In the genomic region with DNA sequence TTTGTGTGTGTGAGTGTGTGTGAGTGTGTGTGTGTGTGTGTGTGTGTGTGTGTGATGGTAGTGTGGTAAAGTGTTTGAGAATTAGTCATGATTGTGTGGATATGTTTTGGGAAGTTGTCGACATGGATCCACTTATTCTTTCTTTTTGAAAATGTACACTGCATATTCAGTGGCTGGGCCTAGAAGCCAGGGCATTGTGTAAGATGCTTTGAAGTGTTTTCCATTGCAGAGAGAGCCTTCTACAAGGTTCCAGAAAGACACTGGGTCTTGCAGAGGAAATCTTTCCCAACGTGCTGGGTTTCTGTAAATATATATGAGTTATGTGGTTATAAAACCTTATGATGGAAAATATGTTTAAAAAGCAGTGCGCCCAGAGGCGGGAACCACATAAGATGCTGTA, we compare ENCODE assay signal across 20 mouse cellular contexts.
DNase-seq lines count a peak whose midpoint lies in the region; ATAC-seq lines count a peak whose summit lies in the region.
"Had no signal": no experiment of that assay in that cellular context is flagged by ENCODE, and none has a peak within 500 bp of the region (broad histone marks: within the 10 kb centered on the region; RNA-seq: fewer than 3 reads in every experiment).

No protein-coding gene starts in this region.

- no peaks in the 10 kb centered on the region for H3K9me3 ChIP-seq in intestine, embryonic 14.5 days (ENCODE audit: control insufficient read depth, low read length)
- no peaks in the 10 kb centered on the region for H3K9me3 ChIP-seq in intestine, embryonic 16.5 days (ENCODE audit: control insufficient read depth, low read length)
- no peaks in the 10 kb centered on the region for H3K9me3 ChIP-seq in embryonic facial prominence, embryonic 13.5 days
- H3K9me3 ChIP-seq in limb, embryonic 13.5 days: no peaks in the 10 kb centered on the region
- H3K9me3 ChIP-seq: G1E; limb, embryonic 15.5 days; neural tube, embryonic 13.5 days had no signal

- no peaks in the 10 kb centered on the region for H3K27me3 ChIP-seq in intestine, embryonic 14.5 days (replicated peaks; ENCODE audit: control insufficient read depth, insufficient read depth, low read length)
- no peaks in the 10 kb centered on the region for H3K27me3 ChIP-seq in intestine, embryonic 16.5 days (replicated peaks; ENCODE audit: control insufficient read depth, insufficient read depth, low read length)
- no peaks in the 10 kb centered on the region for H3K27me3 ChIP-seq in embryonic facial prominence, embryonic 13.5 days
- no peaks in the 10 kb centered on the region for H3K27me3 ChIP-seq in limb, embryonic 13.5 days
- H3K27me3 ChIP-seq: limb, embryonic 15.5 days; neural tube, embryonic 13.5 days had no signal

- ATAC-seq in intestine, embryonic 14.5 days (replicated peaks; ENCODE audit: low FRiP score, low TSS enrichment, low read depth): no peak
- ATAC-seq in intestine, embryonic 16.5 days: no peak
- ATAC-seq in embryonic facial prominence, embryonic 13.5 days (ENCODE audit: insufficient number of reproducible peaks, insufficient read depth, low FRiP score, low TSS enrichment, low read depth): no peak
- ATAC-seq in limb, embryonic 13.5 days (ENCODE audit: low FRiP score, low read depth): no peak

- H3K27ac ChIP-seq in intestine, embryonic 14.5 days (ENCODE audit: low read depth): peak overlapping the region; percentile 62; the same call in 1 of the 2 replicates
- no peak overlapping the region for H3K27ac ChIP-seq in intestine, embryonic 16.5 days (ENCODE audit: low read length)
- H3K27ac ChIP-seq in embryonic facial prominence, embryonic 13.5 days: 0 out of 2 replicates have a peak overlapping the region, but pooled peaks have one; percentile 40
- H3K27ac ChIP-seq in limb, embryonic 13.5 days: peak overlapping the region; percentile 68; the same call in 1 of the 2 replicates
- H3K27ac ChIP-seq: gastrocnemius, adult 2 months; hindbrain, postnatal 0 days; kidney, postnatal 0 days; limb, embryonic 15.5 days; liver, embryonic 14.5 days; neural tube, embryonic 13.5 days had no signal

- peaks cover 4% of the 10 kb centered on the region; the same call in 1 of the 2 replicates for H3K36me3 ChIP-seq in intestine, embryonic 14.5 days (ENCODE audit: control insufficient read depth, insufficient read depth, low read length)
- H3K36me3 ChIP-seq in intestine, embryonic 16.5 days (ENCODE audit: control insufficient read depth, insufficient read depth, low read length): no peaks in the 10 kb centered on the region
- H3K36me3 ChIP-seq in embryonic facial prominence, embryonic 13.5 days: no peaks in the 10 kb centered on the region
- H3K36me3 ChIP-seq in limb, embryonic 13.5 days: peaks cover under 1% of the 10 kb centered on the region; the same call in 1 of the 2 replicates
- H3K36me3 ChIP-seq: G1E; limb, embryonic 15.5 days; neural tube, embryonic 13.5 days had no signal

- H3K4me3 ChIP-seq in intestine, embryonic 14.5 days (ENCODE audit: low read depth, low read length): no peak overlapping the region
- H3K4me3 ChIP-seq in intestine, embryonic 16.5 days (ENCODE audit: low read length): no peak overlapping the region
- H3K4me3 ChIP-seq in embryonic facial prominence, embryonic 13.5 days: no peak overlapping the region
- no peak overlapping the region for H3K4me3 ChIP-seq in limb, embryonic 13.5 days
- H3K4me3 ChIP-seq: gastrocnemius, adult 2 months; limb, embryonic 15.5 days; neural tube, embryonic 13.5 days had no signal

- no peak overlapping the region for H3K4me2 ChIP-seq in intestine, embryonic 14.5 days (ENCODE audit: low read length)
- H3K4me2 ChIP-seq in intestine, embryonic 16.5 days (ENCODE audit: low read depth, low read length): no peak overlapping the region
- no peak overlapping the region for H3K4me2 ChIP-seq in embryonic facial prominence, embryonic 13.5 days
- H3K4me2 ChIP-seq in limb, embryonic 13.5 days (replicated peaks): no peak overlapping the region
- H3K4me2 ChIP-seq: heart, embryonic 11.5 days; limb, embryonic 15.5 days; neural tube, embryonic 13.5 days had no signal

- H3K9ac ChIP-seq in intestine, embryonic 14.5 days (ENCODE audit: low read length): no peak overlapping the region
- no peak overlapping the region for H3K9ac ChIP-seq in intestine, embryonic 16.5 days (ENCODE audit: low read depth, low read length)
- no peak overlapping the region for H3K9ac ChIP-seq in embryonic facial prominence, embryonic 13.5 days
- no peak overlapping the region for H3K9ac ChIP-seq in limb, embryonic 13.5 days
- H3K9ac ChIP-seq: limb, embryonic 15.5 days; liver, embryonic 14.5 days; neural tube, embryonic 13.5 days had no signal

- H3K4me1 ChIP-seq in intestine, embryonic 14.5 days (replicated peaks; ENCODE audit: control insufficient read depth, insufficient read depth, low read length): peaks cover 71% of the 10 kb centered on the region
- peaks cover 36% of the 10 kb centered on the region for H3K4me1 ChIP-seq in intestine, embryonic 16.5 days (ENCODE audit: control insufficient read depth, insufficient read depth, low read length)
- peaks cover 60% of the 10 kb centered on the region for H3K4me1 ChIP-seq in embryonic facial prominence, embryonic 13.5 days
- peaks cover 68% of the 10 kb centered on the region for H3K4me1 ChIP-seq in limb, embryonic 13.5 days

- WGBS in intestine, embryonic 14.5 days: 51% methylated on average over 4 of the region's 4 CpGs
- 63% methylated on average over 4 of the region's 4 CpGs for WGBS in intestine, embryonic 16.5 days
- 61% methylated on average over 4 of the region's 4 CpGs for WGBS in embryonic facial prominence, embryonic 13.5 days
- 46% methylated on average over 4 of the region's 4 CpGs for WGBS in limb, embryonic 13.5 days

- no peak for DNase-seq in intestine, embryonic 14.5 days (ENCODE audit: low spot score)
- DNase-seq in NIH3T3 (ENCODE audit: low read depth): peak; percentile 61
- no peak for DNase-seq in heart, adult 8-10 months (ENCODE audit: low spot score)
- no peak for DNase-seq in cerebellum, adult 11-12 months
- DNase-seq: adrenal gland, adult 8-10 months; gastrocnemius, adult 2 months; kidney, adult 11 months; lung, postnatal 36 days; midbrain, embryonic 14.5 days; thymus, postnatal 25 days had no signal
